Mouse (Mus musculus): Measurements from ENCODE around the gene Ttc5. TPM values are rescaled to one million over a fixed set of nuclear protein-coding genes. Genes with fewer than 3 reads are reported as not detected.
"Not testable (repeated sequence)": the region's sequence is repeated elsewhere in the genome, so short reads cannot be mapped to it uniquely, and the experiment has no call there.

Gene Ttc5
- polyA plus RNA-seq, 1 experiment from 2014 or later, result 55.8 TPM

GRCm38 (mm10) chr14:50806469-50806868 lies 21.1 kb upstream of the Ttc5 start:
- not testable (repeated sequence) for ATAC-seq (replicated peaks; ENCODE audit: insufficient number of reproducible peaks, low FRiP score, low TSS enrichment); H3K36me3 ChIP-seq (ENCODE audit: control insufficient read depth, insufficient read depth, low read length); H3K9me3 ChIP-seq (replicated peaks; ENCODE audit: control insufficient read depth, low read length); H3K27me3 ChIP-seq (ENCODE audit: control insufficient read depth, insufficient read depth, low read length); H3K27ac ChIP-seq (ENCODE audit: low read depth, low read length); H3K4me1 ChIP-seq (ENCODE audit: control insufficient read depth, insufficient read depth, low read length); H3K9ac ChIP-seq (ENCODE audit: low read depth, low read length); H3K4me3 ChIP-seq (ENCODE audit: low read depth, low read length)
- peak overlapping the region; percentile 70 for H3K4me2 ChIP-seq
- 90% methylated on average over 5 of the region's 5 CpGs for WGBS (ENCODE audit: insufficient replicate concordance)

DNA sequence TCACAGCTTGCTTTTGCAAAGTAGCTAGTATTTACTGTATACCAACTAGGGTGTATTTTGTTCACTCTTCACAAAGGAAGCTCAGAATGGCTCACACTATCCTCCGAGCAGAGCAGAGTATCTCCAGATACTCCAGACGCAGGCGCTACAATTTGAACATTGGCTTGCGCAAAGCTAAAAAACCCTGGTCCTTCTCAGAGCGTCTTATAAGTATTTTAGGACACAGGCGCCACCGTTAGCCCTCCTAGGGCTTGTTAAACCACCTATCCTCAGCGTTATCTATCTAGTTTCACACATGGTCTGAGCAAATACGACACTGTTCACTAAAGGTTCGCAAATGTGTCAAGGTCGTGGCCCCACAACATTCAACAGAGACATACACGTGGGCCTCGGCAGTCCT lies 19.4 kb upstream of the Ttc5 start:
- H3K27me3 ChIP-seq (ENCODE audit: control insufficient read depth, insufficient read depth, low read length), result no peaks in the 10 kb centered on the region
- no peaks in the 10 kb centered on the region for H3K9me3 ChIP-seq (replicated peaks; ENCODE audit: control insufficient read depth, low read length)
- peaks cover under 1% of the 10 kb centered on the region; the same call in 1 of the 2 replicates for H3K36me3 ChIP-seq (ENCODE audit: control insufficient read depth, insufficient read depth, low read length)
- no peak for ATAC-seq (replicated peaks; ENCODE audit: insufficient number of reproducible peaks, low FRiP score, low TSS enrichment)
- 59% methylated on average over 13 of the region's 13 CpGs for WGBS (ENCODE audit: insufficient replicate concordance)
- H3K9ac ChIP-seq (ENCODE audit: low read depth, low read length), result no peak overlapping the region
- no peaks in the 10 kb centered on the region for H3K4me1 ChIP-seq (ENCODE audit: control insufficient read depth, insufficient read depth, low read length)
- H3K4me3 ChIP-seq (ENCODE audit: low read depth, low read length), result no peak overlapping the region
- H3K27ac ChIP-seq (ENCODE audit: low read depth, low read length), result no peak overlapping the region
- no peak overlapping the region for H3K4me2 ChIP-seq

DNA sequence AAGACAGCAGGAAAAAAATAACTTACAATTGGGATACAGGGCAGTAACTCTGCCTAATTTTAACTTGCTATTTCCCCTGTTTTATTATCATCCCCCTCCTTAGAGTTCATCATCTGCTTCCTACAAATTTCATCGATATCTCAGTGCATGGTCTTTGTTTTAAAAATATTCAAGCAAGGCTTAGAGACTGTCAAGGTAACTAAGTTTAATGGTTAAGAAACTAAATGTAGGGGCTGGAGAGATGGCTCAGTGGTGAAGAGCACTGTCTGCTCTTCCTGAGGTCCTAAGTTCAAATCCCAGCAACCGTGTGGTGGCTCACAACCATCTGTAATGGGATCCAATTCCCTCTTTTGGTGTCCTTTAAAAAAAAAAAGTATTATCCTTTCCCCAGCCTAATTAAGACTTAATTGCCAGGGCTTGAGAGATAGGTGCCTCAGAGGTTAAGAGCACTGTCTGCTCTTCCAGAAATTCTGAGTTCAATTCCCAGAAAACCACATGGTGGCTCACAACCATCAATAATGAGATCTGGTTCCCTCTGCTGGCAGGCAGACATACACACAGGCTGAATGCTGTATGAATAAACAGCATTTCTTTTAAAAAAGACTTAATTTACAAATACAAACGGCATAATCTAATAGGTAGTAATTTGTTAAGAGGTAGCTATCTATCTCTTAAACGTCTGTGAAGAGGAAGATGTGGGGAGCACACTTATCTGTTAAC lies 17.7 kb upstream of the Ttc5 start:
- no peaks in the 10 kb centered on the region for H3K27me3 ChIP-seq (ENCODE audit: control insufficient read depth, insufficient read depth, low read length)
- WGBS (ENCODE audit: insufficient replicate concordance), result 60% methylated on average over 4 of the region's 4 CpGs

DNA sequence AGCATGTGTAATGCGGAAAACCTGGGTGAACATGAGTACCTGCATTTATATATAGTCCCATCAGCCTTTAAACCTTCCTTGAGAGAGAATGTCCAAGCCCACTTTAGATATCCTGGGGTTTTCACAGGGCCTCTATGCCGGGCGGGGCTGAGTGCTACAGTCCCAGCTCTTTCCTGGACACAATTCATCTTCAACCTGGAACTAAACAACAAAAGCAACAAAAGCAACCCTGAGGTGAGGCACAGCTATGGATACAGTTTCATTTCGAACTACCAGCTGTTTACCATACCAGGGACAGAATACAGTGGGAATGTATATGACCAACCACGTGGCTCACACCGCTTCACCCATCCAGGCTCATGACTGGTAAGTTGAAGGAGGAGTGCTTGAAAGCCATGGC lies 17.1 kb upstream of the Ttc5 start:
- no peaks in the 10 kb centered on the region for H3K4me1 ChIP-seq (ENCODE audit: control insufficient read depth, insufficient read depth, low read length)
- no peak for ATAC-seq (replicated peaks; ENCODE audit: insufficient number of reproducible peaks, low FRiP score, low TSS enrichment)
- no peaks in the 10 kb centered on the region for H3K9me3 ChIP-seq (replicated peaks; ENCODE audit: control insufficient read depth, low read length)
- no peaks in the 10 kb centered on the region for H3K36me3 ChIP-seq (ENCODE audit: control insufficient read depth, insufficient read depth, low read length)
- H3K9ac ChIP-seq (ENCODE audit: low read depth, low read length), result no peak overlapping the region
- H3K4me2 ChIP-seq, result no peak overlapping the region
- no peak overlapping the region for H3K27ac ChIP-seq (ENCODE audit: low read depth, low read length)
- whole genome bisulfite sequencing (ENCODE audit: insufficient replicate concordance), result 79% methylated on average over 6 of the region's 6 CpGs
- H3K4me3 ChIP-seq (ENCODE audit: low read depth, low read length), result no peak overlapping the region
- H3K27me3 ChIP-seq (ENCODE audit: control insufficient read depth, insufficient read depth, low read length), result no peaks in the 10 kb centered on the region

More for the DNA sequence above, 17.7 kb upstream of the Ttc5 start:
- no peak overlapping the region for H3K4me2 ChIP-seq
- no peak overlapping the region for H3K27ac ChIP-seq (ENCODE audit: low read depth, low read length)
- no peaks in the 10 kb centered on the region for H3K4me1 ChIP-seq (ENCODE audit: control insufficient read depth, insufficient read depth, low read length)
- H3K9me3 ChIP-seq (replicated peaks; ENCODE audit: control insufficient read depth, low read length), result no peaks in the 10 kb centered on the region
- H3K4me3 ChIP-seq (ENCODE audit: low read depth, low read length), result no peak overlapping the region
- no peaks in the 10 kb centered on the region for H3K36me3 ChIP-seq (ENCODE audit: control insufficient read depth, insufficient read depth, low read length)
- H3K9ac ChIP-seq (ENCODE audit: low read depth, low read length), result no peak overlapping the region
- ATAC-seq (replicated peaks; ENCODE audit: insufficient number of reproducible peaks, low FRiP score, low TSS enrichment), result no peak

- H3K9ac ChIP-seq (ENCODE audit: low read depth, low read length), result no peak overlapping the region
- H3K4me2 ChIP-seq, result no peak overlapping the region
- no peaks in the 10 kb centered on the region for H3K27me3 ChIP-seq (ENCODE audit: control insufficient read depth, insufficient read depth, low read length)
- no peak for ATAC-seq (replicated peaks; ENCODE audit: insufficient number of reproducible peaks, low FRiP score, low TSS enrichment)
- no peak overlapping the region for H3K4me3 ChIP-seq (ENCODE audit: low read depth, low read length)
- no peaks in the 10 kb centered on the region for H3K4me1 ChIP-seq (ENCODE audit: control insufficient read depth, insufficient read depth, low read length)
- no peak overlapping the region for H3K27ac ChIP-seq (ENCODE audit: low read depth, low read length)
- H3K36me3 ChIP-seq (ENCODE audit: control insufficient read depth, insufficient read depth, low read length), result no peaks in the 10 kb centered on the region
- 3% methylated on average over 3 of the region's 3 CpGs for WGBS (ENCODE audit: insufficient replicate concordance)
- H3K9me3 ChIP-seq (replicated peaks; ENCODE audit: control insufficient read depth, low read length), result no peaks in the 10 kb centered on the region
Observed at GRCm38 (mm10) chr14:50799502-50800259, 14.4 kb upstream of the Ttc5 start.

GRCm38 (mm10) chr14:50798512-50798911 lies 13.2 kb upstream of the Ttc5 start:
- Histone ChIP-seq H3K27ac (ENCODE audit: low read depth, low read length) (no peak overlapping the region), H3K9ac (ENCODE audit: low read depth, low read length) (no peak overlapping the region), H3K36me3 (ENCODE audit: control insufficient read depth, insufficient read depth, low read length) (no peaks in the 10 kb centered on the region), H3K4me3 (ENCODE audit: low read depth, low read length) (no peak overlapping the region), H3K27me3 (ENCODE audit: control insufficient read depth, insufficient read depth, low read length) (no peaks in the 10 kb centered on the region), H3K4me1 (ENCODE audit: control insufficient read depth, insufficient read depth, low read length) (no peaks in the 10 kb centered on the region), H3K9me3 (replicated peaks; ENCODE audit: control insufficient read depth, low read length) (no peaks in the 10 kb centered on the region), H3K4me2 (no peak overlapping the region)
- WGBS (ENCODE audit: insufficient replicate concordance), result 59% methylated on average over 2 of the region's 2 CpGs
- ATAC-seq (replicated peaks; ENCODE audit: insufficient number of reproducible peaks, low FRiP score, low TSS enrichment), result no peak

DNA sequence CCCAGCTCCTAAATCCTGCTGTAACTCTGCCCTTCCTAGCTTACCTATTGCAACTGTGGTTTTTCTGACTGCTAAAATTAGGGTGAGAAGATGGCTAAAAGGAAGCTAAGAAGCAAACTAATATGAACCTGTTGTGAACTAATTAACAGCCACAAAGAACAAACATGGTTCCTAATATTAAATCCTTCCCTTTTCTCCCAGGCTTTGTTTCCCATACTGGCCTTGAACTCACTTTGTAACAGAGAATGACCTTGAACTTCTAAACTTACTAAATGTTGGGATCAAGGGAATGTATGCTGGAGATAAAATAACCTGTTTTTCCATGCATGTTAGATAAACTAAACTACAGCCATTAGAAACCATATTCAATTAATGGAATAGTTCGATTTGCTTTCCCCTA lies 11.1 kb upstream of the Ttc5 start:
- Histone ChIP-seq H3K9me3 (replicated peaks; ENCODE audit: control insufficient read depth, low read length) (no peaks in the 10 kb centered on the region), H3K4me1 (ENCODE audit: control insufficient read depth, insufficient read depth, low read length) (no peaks in the 10 kb centered on the region), H3K4me2 (no peak overlapping the region), H3K9ac (ENCODE audit: low read depth, low read length) (no peak overlapping the region), H3K36me3 (ENCODE audit: control insufficient read depth, insufficient read depth, low read length) (no peaks in the 10 kb centered on the region), H3K27ac (ENCODE audit: low read depth, low read length) (no peak overlapping the region), H3K4me3 (ENCODE audit: low read depth, low read length) (no peak overlapping the region), H3K27me3 (ENCODE audit: control insufficient read depth, insufficient read depth, low read length) (no peaks in the 10 kb centered on the region)
- ATAC-seq (replicated peaks; ENCODE audit: insufficient number of reproducible peaks, low FRiP score, low TSS enrichment), result no peak
- 73% methylated on average over 1 of the region's 1 CpGs for WGBS (ENCODE audit: insufficient replicate concordance)

GRCm38 (mm10) chr14:50795965-50796364 lies 10.6 kb upstream of the Ttc5 start:
- no peak for ATAC-seq (replicated peaks; ENCODE audit: insufficient number of reproducible peaks, low FRiP score, low TSS enrichment)
- H3K27ac ChIP-seq (ENCODE audit: low read depth, low read length), result no peak overlapping the region
- H3K9me3 ChIP-seq (replicated peaks; ENCODE audit: control insufficient read depth, low read length), result no peaks in the 10 kb centered on the region
- H3K36me3 ChIP-seq (ENCODE audit: control insufficient read depth, insufficient read depth, low read length), result no peaks in the 10 kb centered on the region
- no peaks in the 10 kb centered on the region for H3K27me3 ChIP-seq (ENCODE audit: control insufficient read depth, insufficient read depth, low read length)
- 77% methylated on average over 4 of the region's 4 CpGs for WGBS (ENCODE audit: insufficient replicate concordance)
- H3K4me2 ChIP-seq, result no peak overlapping the region
- H3K4me1 ChIP-seq (ENCODE audit: control insufficient read depth, insufficient read depth, low read length), result no peaks in the 10 kb centered on the region
- H3K9ac ChIP-seq (ENCODE audit: low read depth, low read length), result no peak overlapping the region
- no peak overlapping the region for H3K4me3 ChIP-seq (ENCODE audit: low read depth, low read length)
